Mouse (Mus musculus): Measurements from ENCODE around the gene Gm45711.

- no peak for TF ChIP-seq JUN (IDR thresholded peaks at IDR 0.05; ENCODE audit: insufficient read depth, low read depth, low read length)
- TF ChIP-seq POLR2A (IDR thresholded peaks at IDR 0.05; ENCODE audit: low read depth, low read length): no peak
- no peak for TF ChIP-seq MAX (IDR thresholded peaks at IDR 0.05; ENCODE audit: low read length)
- peak in 1 of 2 experiments; percentile 27; a peak in 1 of 4 replicates for TF ChIP-seq CTCF (conservative IDR thresholded peaks at IDR 0.05 in 1 of 2, IDR thresholded peaks at IDR 0.05 in 1 of 2; ENCODE audit: low read depth in 2 of 2, low read length in 2 of 2)
- no peak for TF ChIP-seq MXI1 (IDR thresholded peaks at IDR 0.05; ENCODE audit: low read depth, low read length)
These were observed 75.3 kb downstream of the Gm45711 start for GRCm38 (mm10) chr8:104234573-104234972.
